Comparison of ENCODE assay signal across 7 mouse cellular contexts in the genomic region with DNA sequence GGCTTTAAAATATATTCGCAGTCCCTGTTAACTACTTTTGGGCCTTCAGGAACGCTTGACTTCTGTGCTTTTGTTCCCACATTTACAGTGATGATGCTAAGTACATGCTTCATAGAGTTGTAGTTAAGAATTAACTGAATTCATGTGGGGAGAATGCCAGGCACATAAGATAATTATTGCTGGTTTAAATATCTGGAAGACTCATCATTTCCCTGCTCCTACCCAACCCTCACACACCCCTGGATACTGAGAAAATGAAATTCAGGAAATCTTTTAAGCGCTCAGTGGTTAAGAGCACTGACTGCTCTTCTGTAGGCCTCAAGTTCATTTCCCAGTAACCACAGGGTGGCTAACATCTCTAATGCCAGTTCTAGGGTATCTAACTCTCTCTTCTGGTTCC.
"Had no signal": no experiment of that assay in that cellular context is flagged by ENCODE, and none has a peak within 500 bp of the region (broad histone marks: within the 10 kb centered on the region; RNA-seq: fewer than 3 reads in every experiment).

No protein-coding gene starts in this region.

- ATAC-seq: intestine, embryonic 15.5 days; lung, postnatal 0 days; midbrain, embryonic 13.5 days had no signal

- DNase-seq: lung, adult 2 months; lung, postnatal 36 days; right cerebral cortex, adult 18-20 months; right cerebral cortex, postnatal 25 days had no signal
